Mouse (Mus musculus) midbrain, embryonic 13.5 days (tissue): ENCODE results near the gene Smok3c. TPM values are rescaled to one million over a fixed set of nuclear protein-coding genes. Genes with fewer than 3 reads are reported as not detected.
"Not testable (repeated sequence)": the region's sequence is repeated elsewhere in the genome, so short reads cannot be mapped to it uniquely, and the experiment has no call there.

Source experiments
- ATAC-seq: fragments of 200-750 bp; cut with Nextera tagmentation; 2 replicates; pipeline ENCODE4 v1.8.0; 2017; ENCODE audit warnings: mild to moderate bottlenecking, moderate TSS enrichment, moderate library complexity
- H3K27ac ChIP-seq: fragments of 300-500 bp; sonication (generic); 2 replicates; pipeline ENCODE4 v1.5.1; 2015; ENCODE audit warnings: inconsistent platforms, mild to moderate bottlenecking, moderate library complexity
- H3K27me3 ChIP-seq: fragments of 300-500 bp; sonication (generic); 2 replicates; pipeline ENCODE4 v1.6.1; 2015; ENCODE audit warnings: mild to moderate bottlenecking, inconsistent platforms
- H3K36me3 ChIP-seq: fragments of 300-500 bp; sonication (generic); 2 replicates; pipeline ENCODE4 v1.6.1; 2015; ENCODE audit warnings: mild to moderate bottlenecking, inconsistent platforms
- H3K4me1 ChIP-seq: fragments of 300-500 bp; sonication (generic); replicated peaks from 2 replicates; pipeline ENCODE4 v1.6.1; 2015; ENCODE audit warnings: inconsistent platforms
- H3K4me2 ChIP-seq: fragments of 300-500 bp; sonication (generic); replicated peaks from 2 replicates; pipeline ENCODE4 v1.6.1; 2015; ENCODE audit warnings: moderate library complexity, mild to moderate bottlenecking, inconsistent platforms
- H3K4me3 ChIP-seq: fragments of 300-500 bp; sonication (generic); replicated peaks from 2 replicates; pipeline ENCODE4 v1.5.1; 2015; ENCODE audit warnings: mild to moderate bottlenecking, inconsistent platforms
- H3K9ac ChIP-seq: fragments of 300-500 bp; sonication (generic); replicated peaks from 2 replicates; pipeline ENCODE4 v1.6.1; 2015; ENCODE audit warnings: mild to moderate bottlenecking, inconsistent platforms
- H3K9me3 ChIP-seq: fragments of 300-500 bp; sonication (generic); 2 replicates; pipeline ENCODE4 v1.6.1; 2016; ENCODE audit warnings: mild to moderate bottlenecking, inconsistent platforms
- WGBS: fragments of 180-500 bp; shearing (Covaris S2); methylation state at CpG from one replicate; pipeline ENCODE4 v1.1.7; 2015; 5-methylcytosine and 5-hydroxymethylcytosine counted together
- polyA plus RNA-seq: library from polyadenylated mRNA; unstranded; fragments of >200 nt; fragmentation: Nextera tagmentation; extraction: Ambion mirVana; gene quantifications from 2 replicates; pipeline ENCODE4 v1.2.1, GENCODE M21; 2015

Gene Smok3c
- polyA plus RNA-seq, result not detected in 2 replicates

GRCm38 (mm10) chr5:138052894-138053293 lies at the start of gene Smok3c:
Gene Smok3c (plus strand): TSS chr5:138053194.
- not testable (repeated sequence) for H3K4me3 ChIP-seq, H3K9me3 ChIP-seq, ATAC-seq, H3K4me1 ChIP-seq, H3K36me3 ChIP-seq, H3K9ac ChIP-seq, H3K4me2 ChIP-seq, H3K27ac ChIP-seq, H3K27me3 ChIP-seq
- WGBS, result no CpG with 5 or more reads among the region's 5 CpGs

DNA sequence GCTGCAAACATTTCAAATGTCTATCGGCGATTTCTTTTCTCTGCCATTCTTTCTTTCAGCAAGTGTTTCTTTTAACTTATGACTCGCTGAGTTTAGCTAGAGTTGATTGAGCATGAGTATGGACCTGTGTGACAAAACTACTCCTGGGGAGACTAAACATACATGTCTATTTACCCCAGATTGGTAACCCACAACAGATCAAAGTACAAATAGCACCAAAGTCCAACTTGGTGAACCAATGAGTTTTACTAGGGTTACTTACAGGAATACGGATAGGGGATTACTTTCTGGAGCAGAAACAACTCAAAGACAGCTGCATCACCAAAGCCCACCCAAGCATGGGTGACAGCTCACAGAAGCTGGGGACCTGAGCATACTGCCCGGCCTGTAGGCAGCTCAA lies 43.6 kb upstream of the Smok3c start:
- ATAC-seq, result no peak
- WGBS, result 92% methylated on average over 5 of the region's 5 CpGs
- Histone ChIP-seq H3K9ac (no peak overlapping the region), H3K27ac (no peak overlapping the region), H3K4me1 (no peaks in the 10 kb centered on the region), H3K4me2 (no peak overlapping the region), H3K36me3 (no peaks in the 10 kb centered on the region), H3K4me3 (no peak overlapping the region), H3K27me3 (no peaks in the 10 kb centered on the region), H3K9me3 (0 out of 2 replicates have a peak, but pooled peaks cover 5% of the 10 kb centered on the region)

GRCm38 (mm10) chr5:138012382-138012781 lies 40.6 kb upstream of the Smok3c start:
- Histone ChIP-seq H3K4me1 (no peaks in the 10 kb centered on the region), H3K9ac (no peak overlapping the region), H3K27ac (no peak overlapping the region), H3K4me3 (no peak overlapping the region), H3K36me3 (no peaks in the 10 kb centered on the region), H3K4me2 (no peak overlapping the region), H3K9me3 (no peaks in the 10 kb centered on the region), H3K27me3 (no peaks in the 10 kb centered on the region)
- WGBS, result 93% methylated on average over 5 of the region's 5 CpGs
- ATAC-seq, result no peak

DNA sequence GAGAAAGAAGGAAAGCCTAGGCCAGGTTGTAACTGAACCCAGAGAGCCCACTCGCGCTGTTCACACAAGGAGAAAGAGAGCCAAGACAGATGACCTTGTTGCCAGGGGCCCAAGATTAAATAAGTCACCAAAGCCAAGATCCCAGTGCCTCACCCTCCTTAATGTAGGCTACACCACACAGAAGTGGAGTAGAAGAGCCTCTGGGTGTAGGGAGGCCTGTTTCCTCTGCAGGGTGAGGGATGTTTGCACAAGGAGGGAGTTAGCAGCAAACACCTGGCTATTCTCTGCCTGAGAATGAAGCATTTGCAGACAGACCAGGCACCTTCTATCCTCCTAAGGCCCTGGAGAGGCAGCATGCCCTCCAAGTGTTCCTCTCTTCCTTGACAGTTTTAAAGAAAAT lies 36.5 kb upstream of the Smok3c start:
- no peaks in the 10 kb centered on the region for H3K9me3 ChIP-seq
- H3K36me3 ChIP-seq, result no peaks in the 10 kb centered on the region
- WGBS, result 98% methylated on average over 2 of the region's 2 CpGs
- H3K4me2 ChIP-seq, result no peak overlapping the region
- no peaks in the 10 kb centered on the region for H3K4me1 ChIP-seq
- no peak overlapping the region for H3K4me3 ChIP-seq
- no peak overlapping the region for H3K27ac ChIP-seq
- no peak for ATAC-seq
- H3K9ac ChIP-seq, result no peak overlapping the region
- H3K27me3 ChIP-seq, result no peaks in the 10 kb centered on the region

GRCm38 (mm10) chr5:138016997-138017396 lies 36.0 kb upstream of the Smok3c start:
- no peak for ATAC-seq
- Histone ChIP-seq H3K9me3 (no peaks in the 10 kb centered on the region), H3K27me3 (no peaks in the 10 kb centered on the region)

GRCm38 (mm10) chr5:138019577-138019976 lies 33.4 kb upstream of the Smok3c start:
- H3K9ac ChIP-seq, H3K9me3 ChIP-seq, H3K4me3 ChIP-seq, H3K27me3 ChIP-seq, H3K27ac ChIP-seq, ATAC-seq, H3K36me3 ChIP-seq, H3K4me1 ChIP-seq, H3K4me2 ChIP-seq: not testable (repeated sequence)
- WGBS, result 96% methylated on average over 4 of the region's 4 CpGs

More at GRCm38 (mm10) chr5:138016997-138017396, 36.0 kb upstream of the Smok3c start:
- no peaks in the 10 kb centered on the region for H3K36me3 ChIP-seq
- no peak overlapping the region for H3K4me2 ChIP-seq
- H3K27ac ChIP-seq, result no peak overlapping the region
- H3K4me1 ChIP-seq, result no peaks in the 10 kb centered on the region
- H3K9ac ChIP-seq, result no peak overlapping the region
- H3K4me3 ChIP-seq, result no peak overlapping the region

DNA sequence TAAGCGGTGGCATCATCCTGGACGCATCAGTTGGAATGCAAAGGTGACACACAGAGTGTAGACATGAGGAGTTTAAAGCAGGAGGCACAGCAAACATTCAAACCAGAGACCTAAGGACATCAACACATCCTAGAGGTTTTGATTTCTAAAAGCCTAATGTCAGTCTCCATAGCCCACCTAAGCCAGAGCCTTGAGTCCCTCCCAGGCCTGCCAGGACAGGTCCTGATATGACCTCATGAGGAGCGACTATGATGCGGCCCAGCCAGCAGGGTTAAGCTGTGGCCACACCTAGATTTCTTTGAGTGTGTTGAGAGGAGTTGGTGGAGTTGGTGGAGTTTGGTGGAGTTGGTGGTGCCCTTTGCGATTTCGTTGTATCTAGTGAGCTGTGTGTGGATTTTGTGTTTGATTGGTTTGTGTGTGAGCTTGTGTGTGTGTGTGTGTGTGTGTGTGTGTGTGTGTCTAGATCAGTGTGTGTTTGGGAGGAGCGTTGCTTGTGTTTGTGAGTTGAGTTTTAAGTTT lies 32.0 kb upstream of the Smok3c start, which contains the start of the genes Smok3a and Smok3b:
Gene Smok3a (plus strand): TSS at position 301 of the 519 bp plus-strand sequence.
Gene Smok3b (plus strand): TSS at position 469 of the 519 bp plus-strand sequence.
- not testable (repeated sequence) for ATAC-seq, H3K9ac ChIP-seq, H3K9me3 ChIP-seq, H3K36me3 ChIP-seq, H3K4me2 ChIP-seq, H3K27ac ChIP-seq, H3K27me3 ChIP-seq, H3K4me3 ChIP-seq, H3K4me1 ChIP-seq
- 93% methylated on average over 3 of the region's 7 CpGs for WGBS

DNA sequence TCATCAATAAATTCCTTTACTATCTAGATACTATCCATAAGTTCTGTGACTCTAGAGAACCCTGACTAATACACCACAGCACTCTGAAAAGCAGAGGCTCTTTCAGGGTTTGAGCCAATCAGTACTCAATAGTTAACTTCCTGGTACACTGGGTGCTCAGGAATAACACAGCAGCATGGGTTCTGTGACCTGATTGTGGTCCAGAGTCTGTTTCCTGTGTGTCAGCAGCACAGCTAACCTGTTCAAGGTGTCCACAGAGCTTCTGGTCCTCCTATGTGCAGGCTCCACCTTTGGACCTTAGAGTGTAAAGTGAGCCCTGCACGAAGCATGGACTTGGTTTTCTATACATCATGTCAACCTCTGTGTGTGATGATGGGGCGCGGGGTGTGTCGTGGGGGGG lies 20.8 kb downstream of the Smok3c start:
- 87% methylated on average over 4 of the region's 4 CpGs for WGBS
- H3K9ac ChIP-seq, result no peak overlapping the region
- H3K4me3 ChIP-seq, result no peak overlapping the region
- H3K4me1 ChIP-seq, result no peaks in the 10 kb centered on the region
- H3K27me3 ChIP-seq, result no peaks in the 10 kb centered on the region
- H3K36me3 ChIP-seq, result no peaks in the 10 kb centered on the region
- no peaks in the 10 kb centered on the region for H3K9me3 ChIP-seq
- H3K27ac ChIP-seq, result no peak overlapping the region
- no peak for ATAC-seq
- no peak overlapping the region for H3K4me2 ChIP-seq

GRCm38 (mm10) chr5:138075684-138076083 lies 22.7 kb downstream of the Smok3c start:
- Histone ChIP-seq H3K9me3 (no peaks in the 10 kb centered on the region), H3K27ac (no peak overlapping the region), H3K4me2 (no peak overlapping the region), H3K4me3 (no peak overlapping the region), H3K36me3 (no peaks in the 10 kb centered on the region), H3K27me3 (no peaks in the 10 kb centered on the region), H3K9ac (no peak overlapping the region), H3K4me1 (no peaks in the 10 kb centered on the region)
- no peak for ATAC-seq
- WGBS, result 74% methylated on average over 3 of the region's 3 CpGs

DNA sequence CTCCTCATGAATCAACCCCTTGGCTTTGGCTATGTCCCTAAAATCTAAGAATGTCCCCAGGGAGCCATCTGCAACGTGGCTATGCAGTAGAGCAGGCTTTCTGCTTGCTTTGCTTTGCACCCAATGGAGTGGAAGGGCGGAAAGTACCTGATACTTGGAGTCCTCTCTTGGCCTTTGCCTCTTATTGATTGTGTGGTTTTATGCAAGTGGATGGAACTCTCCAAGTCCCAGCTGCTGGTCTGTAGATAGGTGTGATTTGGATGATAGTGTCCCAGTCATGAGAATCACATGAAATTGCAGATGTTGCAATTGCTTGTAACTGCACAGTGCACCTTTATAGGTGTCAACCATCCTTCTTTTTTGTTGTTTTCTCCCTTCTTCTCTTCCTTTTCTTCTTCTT lies 23.2 kb downstream of the Smok3c start:
- no peak for ATAC-seq
- H3K4me3 ChIP-seq, result no peak overlapping the region
- 58% methylated on average over 2 of the region's 2 CpGs for WGBS

GRCm38 (mm10) chr5:138080456-138080855 lies 27.5 kb downstream of the Smok3c start:
- no peaks in the 10 kb centered on the region for H3K9me3 ChIP-seq
- H3K27ac ChIP-seq, result no peak overlapping the region
- no peak overlapping the region for H3K9ac ChIP-seq
- H3K4me3 ChIP-seq, result no peak overlapping the region
- 0 out of 2 replicates have a peak, but pooled peaks cover 2% of the 10 kb centered on the region for H3K4me1 ChIP-seq
- no peaks in the 10 kb centered on the region for H3K27me3 ChIP-seq
- ATAC-seq, result no peak
- H3K4me2 ChIP-seq, result no peak overlapping the region
- no peaks in the 10 kb centered on the region for H3K36me3 ChIP-seq
- 89% methylated on average over 5 of the region's 5 CpGs for WGBS

More for the DNA sequence above, 23.2 kb downstream of the Smok3c start:
- H3K27ac ChIP-seq, result no peak overlapping the region
- H3K9ac ChIP-seq, result no peak overlapping the region
- H3K4me1 ChIP-seq, result no peaks in the 10 kb centered on the region
- H3K4me2 ChIP-seq, result no peak overlapping the region
- no peaks in the 10 kb centered on the region for H3K36me3 ChIP-seq
- H3K27me3 ChIP-seq, result no peaks in the 10 kb centered on the region
- no peaks in the 10 kb centered on the region for H3K9me3 ChIP-seq

DNA sequence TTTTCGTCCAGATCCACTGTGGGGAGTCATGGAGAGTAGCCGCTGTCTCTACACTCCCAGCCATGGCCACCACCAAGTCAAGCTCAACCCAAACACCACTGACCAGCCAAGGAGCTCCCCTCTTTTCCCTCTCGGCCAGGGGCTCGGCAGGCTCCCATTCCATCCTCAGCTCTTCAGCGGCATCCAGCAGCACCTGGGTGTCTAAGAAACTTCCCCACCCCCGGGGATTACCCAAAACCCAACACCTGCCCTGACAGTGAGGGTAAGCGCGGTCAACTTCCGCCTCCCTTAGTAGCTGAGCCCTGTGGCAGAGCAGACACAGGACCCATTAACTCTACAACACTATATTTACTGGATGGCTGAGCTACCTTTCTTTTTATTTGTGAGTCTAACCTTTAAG lies 28.5 kb downstream of the Smok3c start:
- no peaks in the 10 kb centered on the region for H3K27me3 ChIP-seq
- H3K4me2 ChIP-seq, result no peak overlapping the region
- no peaks in the 10 kb centered on the region for H3K36me3 ChIP-seq
- H3K4me1 ChIP-seq, result peaks cover 9% of the 10 kb centered on the region
- no peak for ATAC-seq
- 82% methylated on average over 9 of the region's 9 CpGs for WGBS
- H3K9ac ChIP-seq, result no peak overlapping the region
- no peak overlapping the region for H3K4me3 ChIP-seq
- no peak overlapping the region for H3K27ac ChIP-seq
- no peaks in the 10 kb centered on the region for H3K9me3 ChIP-seq

GRCm38 (mm10) chr5:138083318-138083900 lies 30.4 kb downstream of the Smok3c start:
- H3K4me2 ChIP-seq, result no peak overlapping the region
- H3K27ac ChIP-seq, result no peak overlapping the region
- peaks cover 7% of the 10 kb centered on the region for H3K36me3 ChIP-seq
- peaks cover 29% of the 10 kb centered on the region for H3K4me1 ChIP-seq
- no peaks in the 10 kb centered on the region for H3K27me3 ChIP-seq
- H3K9me3 ChIP-seq, result no peaks in the 10 kb centered on the region
- 67% methylated on average over 2 of the region's 2 CpGs for WGBS
- no peak overlapping the region for H3K4me3 ChIP-seq
- no peak overlapping the region for H3K9ac ChIP-seq
- ATAC-seq, result no peak
